Mouse (Mus musculus): ENCODE measurements around the gene Vav1.
"Not testable (repeated sequence)": the region's sequence is repeated elsewhere in the genome, so short reads cannot be mapped to it uniquely, and the experiment has no call there.

Gene Vav1

GRCm38 (mm10) chr17:57285077-57285476, 6.2 kb downstream of the Vav1 start:
- no peak for DNase-seq

DNA sequence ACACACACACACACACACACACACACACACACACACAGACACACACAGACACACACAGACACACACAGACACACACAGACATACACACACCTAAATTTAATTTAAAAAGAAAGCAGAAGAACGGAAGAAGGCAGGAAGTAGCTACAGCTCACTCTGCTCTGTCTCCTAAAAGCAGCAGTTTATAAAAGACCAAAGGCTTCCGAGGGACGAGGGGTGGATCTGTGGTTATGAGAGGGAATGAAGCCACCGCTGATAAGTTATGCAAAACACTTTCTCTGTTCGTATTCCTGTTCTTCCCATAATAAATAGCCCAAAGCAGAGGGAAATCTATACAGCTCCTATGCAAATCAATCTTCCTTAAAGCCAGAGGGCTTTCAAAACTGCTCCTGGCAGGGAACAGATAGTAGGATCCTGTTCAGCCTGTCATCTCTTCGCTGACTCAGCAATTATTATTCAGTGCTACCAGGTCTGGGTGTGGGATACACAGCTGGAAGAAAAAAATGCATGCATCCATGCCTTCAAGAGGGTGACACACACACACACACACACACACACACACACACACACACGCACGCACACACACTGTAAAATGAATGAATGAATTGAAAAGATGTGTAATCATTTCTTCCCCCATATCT, 7.9 kb downstream of the Vav1 start:
- no peak for DNase-seq

- DNase-seq, result no peak
Measured at GRCm38 (mm10) chr17:57289252-57289651, 10.4 kb downstream of the Vav1 start.

- DNase-seq, result peak; percentile 48
Measured at GRCm38 (mm10) chr17:57290001-57290670, 11.2 kb downstream of the Vav1 start.

- DNase-seq, result no peak
Measured at GRCm38 (mm10) chr17:57290671-57291055, 11.8 kb downstream of the Vav1 start.

GRCm38 (mm10) chr17:57292302-57292701, 13.4 kb downstream of the Vav1 start:
- no peak for DNase-seq

GRCm38 (mm10) chr17:57292968-57293367, 14.1 kb downstream of the Vav1 start:
- no peak for DNase-seq

GRCm38 (mm10) chr17:57295935-57296334, 17.0 kb downstream of the Vav1 start:
- no peak for DNase-seq

DNA sequence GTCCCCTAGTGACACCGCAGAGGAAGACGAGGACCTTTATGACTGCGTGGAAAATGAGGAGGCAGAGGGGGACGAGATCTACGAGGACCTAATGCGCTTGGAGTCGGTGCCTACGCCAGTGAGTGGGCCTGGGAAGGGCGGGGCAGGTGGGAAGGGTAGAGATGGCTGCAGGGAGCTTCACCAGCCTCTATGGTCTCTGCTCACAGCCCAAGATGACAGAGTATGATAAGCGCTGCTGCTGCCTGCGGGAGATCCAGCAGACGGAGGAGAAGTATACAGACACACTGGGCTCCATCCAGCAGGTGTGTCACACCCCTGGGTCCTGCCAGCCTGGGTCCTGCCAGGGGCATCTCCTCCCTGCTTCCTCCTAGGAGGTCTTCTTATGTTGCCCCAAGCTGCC, 18.1 kb downstream of the Vav1 start:
- no peak for DNase-seq

- DNase-seq, result peak; percentile 62
Measured at GRCm38 (mm10) chr17:57305593-57305992, 26.7 kb downstream of the Vav1 start.

DNA sequence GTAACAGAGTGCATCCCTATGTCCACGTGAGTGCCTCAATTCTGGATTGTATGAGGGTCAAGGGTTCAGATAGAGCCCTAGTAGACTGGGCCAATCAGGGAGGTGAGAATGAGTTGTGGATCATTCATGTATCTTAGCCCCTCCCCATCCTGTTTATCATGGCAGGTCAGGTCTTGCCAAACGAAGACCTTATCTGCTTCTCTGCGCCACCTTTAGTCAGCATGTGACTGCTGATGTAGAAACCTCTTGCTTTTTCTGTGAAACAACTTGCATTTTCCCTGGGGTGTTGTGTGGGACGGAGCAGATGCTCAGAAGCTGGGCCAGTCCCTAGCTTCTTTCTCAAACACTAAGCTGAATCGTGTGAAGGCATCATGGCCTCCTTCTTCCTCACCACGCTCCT, 28.2 kb downstream of the Vav1 start:
- no peak for DNase-seq

- no peak for DNase-seq
Measured at GRCm38 (mm10) chr17:57311801-57312200, 32.9 kb downstream of the Vav1 start.

DNA sequence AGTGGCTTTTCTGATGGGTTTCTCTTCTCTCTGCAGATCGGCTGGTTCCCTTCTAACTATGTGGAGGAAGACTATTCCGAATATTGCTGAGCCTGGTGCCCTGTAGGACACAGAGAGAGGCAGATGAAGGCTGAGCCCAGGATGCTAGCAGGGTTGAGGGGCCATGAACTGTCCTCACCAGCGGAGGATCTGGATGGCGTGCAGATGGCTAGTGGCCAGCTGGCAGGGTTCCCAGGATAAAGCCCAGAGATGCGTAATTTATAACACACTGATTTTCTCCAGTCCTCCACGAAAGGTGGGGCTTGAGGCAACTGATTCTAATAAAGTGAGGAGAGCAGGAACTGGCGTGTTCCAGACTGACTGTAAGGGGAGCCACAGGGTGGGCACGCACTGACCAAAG, 48.7 kb downstream of the Vav1 start:
- no peak for DNase-seq

GRCm38 (mm10) chr17:57328944-57329343, 50.0 kb downstream of the Vav1 start:
- DNase-seq, result no peak

GRCm38 (mm10) chr17:57330993-57331392, 52.1 kb downstream of the Vav1 start:
- no peak for DNase-seq

- DNase-seq, result peak; percentile 30
Measured at GRCm38 (mm10) chr17:57332241-57332640, 53.3 kb downstream of the Vav1 start.

DNA sequence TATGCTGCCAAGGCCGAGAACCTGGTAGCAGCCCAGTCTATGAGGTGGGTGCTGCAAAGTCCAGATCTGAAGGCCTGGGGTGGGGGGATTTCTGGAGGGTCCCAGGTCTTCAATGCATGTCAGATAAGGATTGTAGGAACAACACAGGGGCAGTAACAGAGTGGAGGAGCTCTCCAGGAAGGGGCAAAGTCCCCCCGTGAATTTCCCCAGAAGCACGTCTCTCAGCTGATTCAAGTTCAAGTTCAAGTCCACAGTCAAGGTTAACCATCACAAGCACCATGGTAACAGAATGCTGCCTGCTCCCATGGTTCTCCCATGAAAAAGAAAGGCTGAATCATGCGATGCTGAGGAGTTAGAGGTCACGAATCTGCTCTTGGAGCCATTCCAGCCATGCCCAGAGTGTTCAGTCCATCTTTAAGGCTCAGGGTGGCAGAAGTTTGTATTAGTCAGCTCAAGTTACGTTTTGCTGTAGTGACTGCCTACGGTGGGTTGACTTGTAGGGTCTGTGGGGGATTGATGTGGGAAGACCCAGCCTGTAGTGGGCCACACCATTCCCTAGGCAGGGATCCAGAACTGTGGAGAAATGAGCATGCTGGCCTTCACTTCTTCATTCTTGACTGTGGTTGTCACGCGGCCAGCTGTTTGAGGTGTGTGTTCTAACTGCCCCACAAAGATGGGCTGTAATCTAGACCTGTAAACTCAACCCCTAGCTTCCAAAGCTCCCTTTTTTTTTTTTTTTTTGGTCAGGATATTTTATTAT, 55.3 kb downstream of the Vav1 start:
- DNase-seq, result no peak

DNA sequence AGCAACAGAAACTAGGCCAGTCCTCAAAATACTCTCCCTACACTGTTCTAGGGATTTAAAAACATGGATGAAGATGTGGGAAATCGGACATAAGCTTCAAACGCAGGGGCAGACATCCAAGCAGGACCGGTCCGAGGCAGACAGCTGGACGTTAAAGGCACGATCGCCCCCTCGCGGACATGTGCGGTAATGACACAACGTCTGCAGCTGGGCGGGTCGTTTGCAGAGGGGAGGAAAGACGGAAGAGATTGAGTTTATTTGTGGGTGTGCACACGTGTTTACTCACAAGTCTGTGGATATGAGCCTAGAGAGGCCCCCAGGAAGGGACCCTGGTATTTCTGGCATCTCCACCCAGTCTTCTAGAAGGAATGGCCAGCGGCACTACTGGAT, 55.9 kb downstream of the Vav1 start:
- peak; percentile 91 for DNase-seq

DNA sequence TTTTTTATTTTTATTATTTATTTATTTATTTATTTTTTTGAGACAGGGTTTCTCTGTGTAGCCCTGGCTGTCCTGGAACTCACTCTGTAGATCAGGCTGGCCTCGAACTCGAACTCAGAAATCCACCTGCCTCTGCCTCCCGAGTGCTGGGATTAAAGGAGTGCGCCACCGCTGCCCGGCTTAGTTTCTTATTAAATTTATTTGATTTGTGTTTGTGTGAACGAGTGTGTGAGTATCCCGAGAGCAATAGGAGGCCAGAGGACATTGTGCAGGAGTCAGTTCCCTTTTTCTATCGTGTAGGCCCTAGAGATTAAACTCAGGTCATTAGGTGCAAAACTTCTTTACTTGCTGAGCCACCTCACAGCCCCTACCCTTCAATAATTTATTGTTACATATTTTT, 56.3 kb downstream of the Vav1 start:
- DNase-seq, result not testable (repeated sequence)

DNA sequence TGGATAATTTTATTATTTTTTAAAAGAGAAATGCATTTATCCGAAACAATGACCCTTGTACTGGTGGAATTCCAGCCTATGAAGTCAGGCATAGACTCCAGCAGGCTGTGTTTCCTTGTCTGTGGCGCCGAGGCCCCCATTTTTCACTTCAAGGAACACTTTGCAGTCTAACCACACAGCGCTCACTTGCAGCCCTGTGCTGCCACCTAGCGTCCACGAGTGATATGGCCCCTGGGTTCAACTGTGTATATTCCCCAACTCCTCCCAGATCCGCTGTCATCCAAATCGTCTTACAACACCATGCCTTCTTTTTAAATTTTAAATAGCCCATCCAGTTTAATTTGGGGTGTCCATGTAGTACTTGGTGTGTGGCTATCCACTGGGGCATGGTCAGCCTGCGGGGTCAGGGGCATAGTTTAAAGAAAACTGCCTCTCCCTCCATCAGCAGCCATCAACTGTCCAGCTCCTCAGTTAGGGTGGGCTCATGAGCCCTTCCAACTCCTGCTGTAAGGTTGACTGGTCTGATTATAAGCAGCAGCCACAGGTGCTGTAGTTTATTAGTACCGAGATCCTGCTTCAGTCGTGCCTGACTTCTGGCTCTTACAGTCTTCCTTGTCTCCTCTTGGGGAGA, 56.9 kb downstream of the Vav1 start:
- DNase-seq, result peak; percentile 94

GRCm38 (mm10) chr17:57337996-57338395, 59.1 kb downstream of the Vav1 start:
- DNase-seq, result no peak

DNA sequence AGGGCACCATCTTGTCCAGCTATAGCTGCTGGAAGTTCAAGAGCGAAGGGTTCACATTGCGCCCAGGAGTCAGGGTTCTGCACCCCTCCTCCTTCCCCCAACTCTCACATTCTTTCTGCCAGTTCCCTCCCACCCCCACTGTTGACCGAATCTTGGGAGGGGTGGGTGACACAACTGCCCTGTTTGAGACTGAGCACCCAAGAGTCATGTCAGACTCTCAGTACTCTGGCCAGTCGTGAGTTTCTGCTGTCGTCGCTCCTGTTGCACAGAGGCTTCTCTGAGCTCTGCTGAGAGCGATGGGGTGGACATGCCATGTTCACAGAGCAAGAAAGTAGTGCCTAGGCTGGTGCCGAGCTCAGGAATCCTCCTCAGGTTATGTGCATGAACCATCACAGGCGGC, 60.4 kb downstream of the Vav1 start:
- no peak for DNase-seq

- DNase-seq, result peak; percentile 43
Measured at GRCm38 (mm10) chr17:57341568-57341967, 62.7 kb downstream of the Vav1 start.

Data from thymus, postnatal 4 days (tissue).